In genomic region chr10:85503453-85503852, GRCm38 (mm10) we compare ENCODE assay signal across 18 mouse cellular contexts.
DNase-seq lines count a peak whose midpoint lies in the region; ATAC-seq lines count a peak whose summit lies in the region.
"Had no signal": no experiment of that assay in that cellular context is flagged by ENCODE, and none has a peak within 500 bp of the region (broad histone marks: within the 10 kb centered on the region; RNA-seq: fewer than 3 reads in every experiment).

No protein-coding gene starts in this region.

- H3K4me1 ChIP-seq in lung, embryonic 16.5 days (replicated peaks; ENCODE audit: control insufficient read depth, insufficient read depth, low read length), result no peaks in the 10 kb centered on the region; the same call in 1 of the 2 replicates
- peaks cover 45% of the 10 kb centered on the region for H3K4me1 ChIP-seq in limb, embryonic 13.5 days
- H3K4me1 ChIP-seq: liver, embryonic 15.5 days had no signal

- WGBS in lung, embryonic 16.5 days, result 72% methylated on average over 7 of the region's 7 CpGs
- WGBS in limb, embryonic 13.5 days, result 73% methylated on average over 7 of the region's 7 CpGs

- DNase-seq in lung, postnatal 36 days, result no peak
- DNase-seq in ZHBTc4 (ENCODE audit: low read depth, low spot score), result peak; percentile 70
- no peak for DNase-seq in retina, postnatal 1 day
- DNase-seq in right cerebral cortex, adult 18-20 months, result no peak
- no peak for DNase-seq in layer of hippocampus, adult 8-10 months (ENCODE audit: low spot score in 2 of 2)
- DNase-seq: adrenal gland, postnatal 14 days; cerebellum, postnatal 25 days; kidney, adult 18-20 months; kidney, postnatal 14 days; left cerebral cortex, postnatal 4 days had no signal

- ATAC-seq in lung, embryonic 16.5 days (ENCODE audit: low read depth), result peak; percentile 80
- peak; percentile 59 for ATAC-seq in limb, embryonic 13.5 days (ENCODE audit: low FRiP score, low read depth)
- ATAC-seq: forebrain, embryonic 16.5 days; midbrain, embryonic 15.5 days had no signal

- H3K4me2 ChIP-seq in lung, embryonic 16.5 days (ENCODE audit: low read depth, low read length), result no peak overlapping the region
- H3K4me2 ChIP-seq in limb, embryonic 13.5 days (replicated peaks), result no peak overlapping the region
- H3K4me2 ChIP-seq: liver, embryonic 15.5 days; midbrain, embryonic 15.5 days had no signal

- no peak overlapping the region for H3K9ac ChIP-seq in lung, embryonic 16.5 days (ENCODE audit: low read length)
- no peak overlapping the region for H3K9ac ChIP-seq in limb, embryonic 13.5 days
- H3K9ac ChIP-seq: liver, embryonic 15.5 days; midbrain, embryonic 15.5 days had no signal

- H3K4me3 ChIP-seq in lung, embryonic 16.5 days (ENCODE audit: low read length), result no peak overlapping the region
- no peak overlapping the region for H3K4me3 ChIP-seq in limb, embryonic 13.5 days
- H3K4me3 ChIP-seq: erythroblast, embryonic 14.5 days; liver, embryonic 15.5 days; midbrain, embryonic 15.5 days had no signal

- no peaks in the 10 kb centered on the region for H3K36me3 ChIP-seq in lung, embryonic 16.5 days (ENCODE audit: control insufficient read depth, insufficient read depth, low read length)
- no peaks in the 10 kb centered on the region for H3K36me3 ChIP-seq in limb, embryonic 13.5 days
- H3K36me3 ChIP-seq: liver, embryonic 15.5 days; midbrain, embryonic 15.5 days had no signal

- H3K9me3 ChIP-seq in lung, embryonic 16.5 days (ENCODE audit: control insufficient read depth, low read length), result no peaks in the 10 kb centered on the region
- H3K9me3 ChIP-seq in limb, embryonic 13.5 days, result no peaks in the 10 kb centered on the region
- H3K9me3 ChIP-seq: liver, embryonic 15.5 days; megakaryocyte, embryonic 14.5 days; midbrain, embryonic 15.5 days had no signal

- no peak overlapping the region for H3K27ac ChIP-seq in lung, embryonic 16.5 days (ENCODE audit: low read length)
- peak overlapping the region; percentile 49; the same call in 1 of the 2 replicates for H3K27ac ChIP-seq in limb, embryonic 13.5 days
- H3K27ac ChIP-seq: liver, embryonic 15.5 days; midbrain, embryonic 15.5 days; stomach, postnatal 0 days had no signal

- no peaks in the 10 kb centered on the region for H3K27me3 ChIP-seq in lung, embryonic 16.5 days (ENCODE audit: control insufficient read depth, insufficient read depth, low read depth, low read length)
- H3K27me3 ChIP-seq in limb, embryonic 13.5 days, result no peaks in the 10 kb centered on the region
- H3K27me3 ChIP-seq: liver, embryonic 15.5 days; megakaryocyte, embryonic 14.5 days; midbrain, embryonic 15.5 days had no signal
